Mouse (Mus musculus) layer of hippocampus, adult 9-11 months (tissue): ENCODE results near the gene Arl10.
"Not testable (repeated sequence)": the region's sequence is repeated elsewhere in the genome, so short reads cannot be mapped to it uniquely, and the experiment has no call there.

Experiments
- DNase-seq: peaks from one replicate; pipeline ENCODE4 v3.0.0; 2022

Gene Arl10

DNA sequence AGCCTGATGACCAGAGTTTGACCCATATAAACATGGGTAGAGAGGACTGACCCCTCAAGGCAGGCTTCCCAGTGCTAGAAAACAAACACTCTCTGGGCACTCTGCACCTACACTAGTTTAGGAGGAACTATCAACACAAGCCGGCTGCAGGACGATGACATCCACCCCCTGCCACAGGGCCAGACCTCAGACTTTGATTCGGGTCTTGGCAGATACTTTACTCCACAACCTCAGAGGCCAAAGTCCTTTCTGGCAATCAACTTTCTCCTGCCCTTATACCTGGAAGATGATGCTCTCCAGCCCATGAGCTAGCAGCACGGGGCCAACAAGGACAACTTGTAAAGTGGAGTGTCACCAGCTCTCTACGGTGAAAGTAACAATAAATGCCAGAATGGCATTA lies 8.0 kb downstream of the Arl10 start:
- no peak for DNase-seq

DNA sequence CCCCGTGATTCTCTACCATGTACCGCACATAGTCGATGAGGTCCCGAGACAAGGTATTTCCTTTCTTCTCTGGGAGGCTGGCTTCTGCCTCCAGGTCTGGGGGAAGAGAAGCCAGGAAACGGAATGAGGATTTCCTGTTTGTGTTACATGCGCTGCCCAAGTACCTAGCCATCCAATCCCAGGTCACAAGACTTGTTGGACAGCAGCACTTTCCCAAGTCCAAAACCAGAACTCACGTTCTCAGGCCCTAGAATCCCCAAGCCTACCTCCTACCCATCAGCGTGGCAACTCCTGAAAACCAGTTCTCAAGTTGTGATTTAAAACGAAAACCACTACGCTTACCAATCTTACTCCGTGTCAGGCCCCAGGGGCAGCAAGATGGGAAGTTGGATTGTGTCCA lies 11.0 kb downstream of the Arl10 start:
- no peak for DNase-seq

DNA sequence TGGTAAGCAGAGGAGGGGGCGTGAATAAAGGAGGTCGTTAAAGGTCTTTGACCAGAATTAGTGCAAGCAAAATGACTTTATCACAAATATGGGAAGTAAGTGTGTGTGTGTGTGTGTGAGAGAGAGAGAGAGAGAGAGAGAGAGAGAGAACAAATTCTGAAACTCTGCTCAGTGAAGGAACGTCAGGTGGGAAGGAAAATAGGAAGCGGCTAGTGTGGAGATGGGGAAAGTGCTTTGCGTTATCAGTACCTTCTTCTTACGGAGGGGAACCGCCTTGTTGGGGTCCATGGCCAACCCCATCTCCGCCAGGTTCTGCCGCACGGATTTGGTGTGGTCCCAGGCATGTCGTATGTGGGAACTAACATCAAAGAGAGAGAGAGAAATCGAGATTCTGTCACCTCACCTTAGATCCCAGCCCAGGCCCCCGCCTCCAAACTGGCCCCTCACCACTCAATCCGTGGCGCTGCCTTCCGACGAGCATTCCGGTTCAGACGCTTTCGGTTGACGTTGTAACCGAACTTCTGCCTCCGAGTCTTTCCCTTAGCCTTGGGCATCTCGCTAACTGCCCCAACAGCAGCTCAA lies 14.7 kb downstream of the Arl10 start:
- no peak for DNase-seq

DNA sequence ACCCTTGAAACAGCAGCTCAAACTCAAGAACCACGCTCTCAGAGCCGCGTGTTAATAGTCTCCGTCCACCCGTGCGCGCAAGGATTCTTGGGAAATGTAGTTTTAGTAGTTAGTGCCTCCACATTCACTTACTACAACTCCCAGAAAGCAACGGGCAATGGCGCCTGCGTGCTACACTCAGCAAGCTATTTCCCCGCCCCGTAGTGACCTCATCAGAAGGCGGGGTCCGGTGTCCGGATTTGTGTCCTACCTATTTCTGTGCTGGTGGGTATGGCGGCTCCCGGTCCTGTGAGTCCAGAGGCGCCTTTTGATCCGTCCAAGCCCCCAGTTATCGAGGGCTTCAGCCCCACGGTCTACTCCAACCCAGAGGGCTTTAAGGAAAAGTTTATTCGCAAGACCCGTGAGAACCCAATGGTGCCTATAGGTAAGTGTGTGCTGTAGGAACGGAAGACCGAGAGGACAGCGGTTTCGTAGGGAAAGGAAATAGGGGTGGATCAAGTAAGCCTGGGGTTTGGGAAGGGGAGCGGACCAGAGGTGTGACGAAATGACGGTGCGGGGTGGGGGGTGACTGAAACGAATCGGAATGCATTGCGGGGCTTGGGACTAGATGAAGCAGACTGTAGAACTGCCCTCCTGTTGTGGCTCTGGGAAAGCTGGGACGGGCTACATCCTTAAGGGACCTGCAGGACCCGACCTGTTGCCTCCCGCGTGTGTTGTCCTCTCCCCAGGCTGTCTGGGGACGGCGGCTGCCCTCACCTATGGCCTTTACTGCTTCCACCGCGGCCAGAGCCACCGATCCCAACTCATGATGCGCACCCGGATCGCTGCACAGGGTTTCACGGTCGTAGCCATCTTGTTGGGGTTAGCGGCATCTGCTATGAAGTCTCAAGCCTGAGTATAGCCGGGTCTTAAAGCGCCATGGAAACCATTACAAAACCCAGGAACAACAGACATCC lies 15.5 kb downstream of the Arl10 start, which contains the start of the genes Nop16 and Higd2a:
Nop16 (minus strand) TSS at position 95 of the 956 bp plus-strand sequence.
Higd2a (plus strand) TSS at position 212 of the 956 bp plus-strand sequence.
- peak; percentile 99 for DNase-seq

DNA sequence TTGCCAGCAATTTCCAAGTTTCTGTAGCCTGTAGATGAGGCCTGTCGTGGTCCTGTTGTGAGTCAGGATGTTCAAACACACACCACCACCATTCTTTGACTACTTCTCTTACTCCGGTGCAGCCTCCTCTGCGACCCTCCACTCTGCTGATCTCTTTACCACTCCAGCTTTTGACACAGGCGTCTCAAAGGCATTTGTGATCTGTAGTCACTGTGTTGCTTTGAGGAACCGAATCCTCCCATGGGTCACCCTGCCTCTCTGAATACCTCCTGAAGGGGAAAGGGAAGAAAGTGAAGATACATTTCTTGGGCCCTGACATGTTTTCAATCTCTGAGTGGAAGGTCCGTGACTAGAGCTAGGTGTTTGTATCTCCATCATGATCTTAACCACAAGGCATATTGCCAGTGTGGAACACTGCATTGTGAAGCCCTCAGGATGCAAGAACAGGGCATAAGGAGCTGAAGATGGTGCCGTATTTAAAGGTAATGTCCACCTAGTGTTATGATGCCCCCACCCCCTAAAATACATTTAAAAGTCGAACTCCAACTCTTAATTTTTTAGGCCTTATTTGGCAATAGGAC lies 17.1 kb downstream of the Arl10 start:
- DNase-seq: no peak

DNA sequence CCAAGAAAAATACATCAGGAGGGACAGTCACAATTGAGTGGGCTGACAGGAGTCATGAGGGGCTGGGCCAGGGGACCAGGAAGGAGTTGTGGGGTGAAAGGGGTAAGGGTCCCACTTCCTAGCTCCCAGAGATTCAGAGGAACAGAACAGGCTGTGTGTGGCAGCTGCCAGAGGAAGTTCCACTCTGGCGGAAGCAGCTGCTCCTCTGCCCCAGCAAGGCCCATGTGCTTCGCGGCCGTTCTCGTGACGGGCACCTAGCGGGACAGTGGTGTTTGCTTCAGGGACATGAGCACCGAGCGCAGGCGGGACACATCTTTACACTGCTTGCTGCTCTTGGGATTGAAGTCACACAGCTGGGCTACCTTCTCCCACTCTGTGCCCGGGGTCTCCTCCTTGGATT lies 18.8 kb downstream of the Arl10 start:
- DNase-seq: no peak

DNA sequence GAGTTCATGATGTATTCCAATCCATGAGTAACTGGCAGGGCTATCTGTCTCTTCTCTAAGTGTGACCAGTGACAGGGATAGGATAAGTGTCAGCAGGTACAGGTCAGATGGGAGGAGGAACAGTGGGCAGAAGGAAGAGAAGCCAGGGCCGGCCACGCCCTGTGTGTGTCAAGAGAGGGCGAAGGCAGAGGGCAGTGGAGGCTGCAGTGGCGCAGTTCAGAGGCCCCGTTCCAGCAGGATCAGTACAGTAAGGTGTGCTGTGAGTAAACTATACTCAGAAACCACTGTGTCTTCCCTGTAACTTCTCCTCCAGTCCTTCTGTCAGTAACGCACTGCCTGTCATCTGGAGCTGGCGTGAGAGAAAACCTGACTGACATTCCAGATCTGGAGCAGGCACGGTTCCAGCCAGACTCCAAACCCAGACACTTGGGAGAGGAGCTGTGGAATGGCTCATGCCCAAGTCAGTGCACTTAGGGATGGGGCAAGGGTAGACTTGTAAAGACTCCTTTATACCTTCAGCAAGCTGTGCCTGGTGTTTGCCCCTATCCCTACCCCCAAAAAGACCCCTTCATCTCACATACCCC lies 21.4 kb downstream of the Arl10 start:
- no peak for DNase-seq

DNA sequence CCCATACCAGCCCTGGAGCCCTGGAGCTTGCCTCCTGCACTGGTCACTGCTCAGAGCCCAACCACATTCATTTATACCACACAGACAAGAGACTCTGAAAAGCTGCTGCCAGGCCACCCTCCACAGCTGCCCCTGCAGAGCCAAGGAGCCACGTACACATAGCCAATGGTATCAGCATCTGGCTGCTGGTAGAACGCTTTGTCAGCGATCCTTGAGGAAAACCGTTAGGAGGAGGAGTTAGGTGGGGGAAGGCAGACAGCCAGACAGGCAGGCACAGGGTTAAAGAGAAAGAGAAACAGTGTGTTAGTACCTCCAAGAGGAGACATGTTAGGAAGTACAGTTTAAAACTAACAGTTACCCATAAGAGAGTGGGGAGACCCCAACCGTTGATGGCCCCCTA lies 22.1 kb downstream of the Arl10 start:
- DNase-seq: no peak

DNA sequence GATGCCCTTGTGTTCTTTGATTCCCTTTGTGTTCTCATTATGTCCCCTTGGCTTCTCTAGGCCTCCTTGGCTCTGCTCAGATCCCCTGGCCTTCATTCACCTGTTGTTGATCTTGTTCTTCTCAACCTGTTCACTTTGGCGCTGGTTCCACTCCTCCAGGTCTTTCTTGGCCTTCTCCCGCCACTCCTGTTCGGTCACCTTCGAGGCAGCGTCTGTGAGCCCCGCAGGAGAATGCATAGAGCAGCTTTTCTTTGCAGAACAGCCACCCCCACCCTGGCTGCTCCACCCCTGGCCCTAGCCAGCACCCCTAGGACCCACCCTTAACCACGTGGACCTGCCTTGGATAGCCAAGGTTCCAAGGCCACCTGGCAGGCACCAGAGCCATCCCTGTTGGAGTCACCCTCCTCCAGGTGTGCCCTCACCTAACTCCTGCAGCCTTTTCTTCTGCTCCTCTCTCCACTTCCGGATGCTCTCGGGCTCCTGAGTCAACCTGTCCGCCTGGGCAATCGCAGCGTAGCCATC lies 23.9 kb downstream of the Arl10 start:
- DNase-seq: no peak

DNA sequence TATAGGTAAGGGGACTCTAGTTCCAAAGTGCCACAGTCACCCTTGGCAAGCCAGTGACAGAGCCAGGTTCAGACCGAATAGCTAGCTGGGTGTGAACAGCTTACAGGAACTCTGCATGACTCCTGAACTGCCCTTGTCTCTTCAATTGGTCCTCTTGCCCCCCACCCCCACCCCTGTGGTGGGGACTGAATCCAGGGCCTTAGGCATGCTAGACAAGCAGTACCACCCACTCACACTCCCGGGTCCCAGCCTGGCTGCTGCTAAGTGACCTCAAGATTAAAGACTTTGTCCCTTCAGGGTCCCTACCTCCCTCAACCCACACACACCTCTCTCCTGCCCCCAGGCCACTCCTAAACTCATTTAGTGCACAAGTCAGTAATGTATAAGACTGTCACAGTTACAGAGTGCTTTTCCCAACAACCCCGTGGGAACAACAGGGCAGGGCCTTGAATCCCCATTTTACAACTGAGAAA lies 27.9 kb downstream of the Arl10 start:
- DNase-seq: no peak

DNA sequence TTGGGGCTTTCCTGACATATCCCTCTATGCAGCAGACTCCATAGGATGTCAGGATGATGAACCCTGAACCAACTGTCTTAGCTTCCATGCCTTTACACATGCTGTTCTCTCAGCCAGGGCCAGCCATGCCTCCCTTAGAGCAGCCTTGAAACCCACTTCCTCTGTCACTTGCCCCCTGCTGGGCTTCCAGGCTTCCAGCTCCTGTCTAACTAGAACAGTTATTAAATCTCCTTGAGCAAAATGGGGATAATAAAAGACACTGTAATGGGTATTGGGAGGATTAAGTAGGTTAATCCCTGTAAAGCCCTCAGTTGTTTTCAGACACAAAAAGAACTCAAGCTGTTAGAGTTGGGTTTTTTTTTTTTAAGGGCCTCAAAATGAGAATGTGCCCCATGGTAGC lies 28.7 kb downstream of the Arl10 start:
- no peak for DNase-seq

DNA sequence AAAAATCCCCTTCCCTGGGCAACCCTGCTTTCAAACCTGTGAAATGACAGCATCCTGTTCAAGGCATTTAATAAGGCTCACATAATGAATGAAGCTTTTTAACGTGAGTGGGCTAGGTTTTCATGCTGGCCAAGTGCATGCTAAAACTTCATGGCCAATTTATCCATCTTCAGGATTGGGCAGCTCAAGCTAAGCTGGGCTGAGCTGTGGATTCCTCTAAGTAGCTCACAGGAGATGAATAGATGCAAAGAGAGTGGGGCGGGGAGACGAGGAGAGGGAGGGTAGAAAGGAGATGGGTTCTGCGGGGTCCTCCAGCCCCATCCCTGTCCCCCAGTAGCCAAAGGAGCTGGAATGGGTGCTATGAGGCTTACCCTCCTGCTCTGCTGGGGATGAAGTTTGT lies 29.4 kb downstream of the Arl10 start:
- DNase-seq: no peak

DNA sequence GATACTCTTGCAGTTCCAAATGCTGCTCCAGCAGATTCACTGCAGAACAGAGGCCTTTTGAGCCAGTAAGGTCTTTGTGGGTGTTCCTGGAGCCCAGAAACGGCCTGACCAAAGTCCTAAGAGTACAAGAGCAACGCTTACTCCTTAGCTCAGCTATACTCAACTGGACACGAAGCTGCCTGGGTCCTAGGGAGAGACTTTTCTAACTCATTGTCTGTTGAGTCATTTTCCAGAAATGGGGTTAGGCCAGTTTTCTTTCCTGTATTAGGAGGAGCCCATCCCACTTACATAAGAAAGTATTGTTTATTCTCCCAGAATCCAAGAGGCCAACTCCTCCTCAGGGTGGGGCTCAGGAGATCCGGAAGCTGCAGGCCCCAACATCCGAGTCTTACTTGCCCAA lies 30.6 kb downstream of the Arl10 start:
- no peak for DNase-seq

DNA sequence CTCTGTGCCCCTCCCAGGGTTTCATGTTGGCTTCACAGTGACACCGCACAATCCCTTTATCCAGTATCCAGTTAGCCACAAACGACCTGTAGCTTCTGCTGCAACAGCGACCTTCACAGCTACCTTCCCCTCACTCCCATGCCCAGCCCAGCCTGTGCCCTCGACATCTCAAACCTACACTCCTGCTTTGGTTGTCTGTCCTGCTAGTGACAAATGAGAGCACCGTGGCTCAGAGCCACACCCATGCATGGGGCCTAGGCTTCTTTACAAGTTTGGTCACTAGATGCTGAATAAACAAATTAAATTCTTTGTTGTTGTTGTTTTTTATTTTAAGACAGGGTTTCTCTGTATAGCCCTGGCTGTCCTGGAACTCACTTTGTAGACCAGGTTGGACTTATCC lies 32.4 kb downstream of the Arl10 start:
- no peak for DNase-seq

DNA sequence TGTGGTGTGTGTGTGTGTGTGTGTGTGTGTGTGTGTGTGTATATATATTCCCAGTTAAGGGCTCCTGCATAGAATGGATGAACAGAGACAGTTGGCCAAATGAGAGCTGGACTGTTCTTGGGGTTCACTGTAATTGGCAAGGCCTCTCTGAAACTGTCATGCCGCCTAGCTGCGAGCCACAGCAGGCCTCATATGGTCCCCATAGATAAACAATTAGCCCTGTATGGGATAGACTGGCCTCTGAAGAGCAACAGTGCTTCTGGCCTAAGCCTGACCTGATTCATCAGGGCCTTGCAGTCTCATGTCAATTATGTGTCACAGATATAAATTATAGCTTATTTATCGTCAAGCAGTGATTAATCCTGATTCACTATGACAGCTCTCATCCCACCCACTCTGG lies 33.2 kb downstream of the Arl10 start:
- no peak for DNase-seq

DNA sequence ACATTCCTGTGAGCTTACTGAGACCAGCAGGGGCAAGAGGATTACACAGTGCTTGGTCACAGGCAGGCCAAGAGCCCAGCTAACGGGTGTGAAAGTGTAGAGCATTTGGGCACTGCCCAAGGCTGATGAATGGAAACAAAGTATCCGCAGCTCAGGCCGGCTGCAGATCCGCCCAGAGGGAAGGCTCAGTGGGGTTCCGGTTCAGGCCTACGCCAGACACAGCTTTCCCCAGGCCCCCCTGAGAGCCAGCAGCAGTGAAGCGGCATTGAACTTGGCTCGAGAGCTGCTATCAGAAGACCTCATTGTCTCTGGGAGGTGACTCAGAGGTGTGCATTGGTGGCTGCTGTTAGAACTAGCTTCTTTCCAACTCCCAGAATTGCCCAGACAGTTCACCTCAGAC lies 33.9 kb downstream of the Arl10 start:
- DNase-seq: peak; percentile 56

DNA sequence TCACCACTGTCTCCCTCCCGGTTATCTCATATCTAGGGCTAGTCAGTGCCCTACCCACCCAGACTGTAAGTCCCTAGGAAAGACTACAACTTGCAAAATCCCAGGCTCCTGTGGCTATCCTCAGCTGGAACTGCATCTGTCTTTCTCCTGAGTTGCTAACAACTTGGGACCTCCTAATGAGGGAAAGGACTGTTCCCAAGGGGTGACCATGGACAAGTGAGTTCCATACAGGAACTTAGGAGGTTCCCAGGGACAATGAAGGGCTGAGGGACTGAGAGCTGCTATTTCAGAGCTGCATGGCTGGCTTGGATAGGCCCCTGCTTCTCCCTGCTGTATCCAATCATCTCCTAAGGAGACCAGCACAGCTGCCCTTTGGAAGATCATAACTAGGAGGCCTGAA lies 34.5 kb downstream of the Arl10 start:
- DNase-seq: no peak

DNA sequence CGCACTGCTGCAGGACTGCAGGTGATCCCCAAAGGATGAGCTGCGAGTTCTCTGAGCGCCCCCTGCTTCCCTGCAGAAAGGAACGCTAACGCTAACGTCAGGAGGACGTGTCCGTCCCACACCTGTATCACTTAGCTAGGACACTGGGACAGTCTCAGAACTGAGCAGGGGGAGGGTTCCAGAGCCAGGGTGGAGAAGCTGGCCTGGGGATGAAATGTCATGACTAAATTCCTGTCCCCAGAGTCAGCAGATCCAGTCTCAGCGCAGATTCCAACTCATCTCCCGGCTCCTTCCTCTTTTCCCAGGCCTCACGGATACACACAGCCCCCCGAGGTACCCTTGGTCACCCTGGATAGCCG lies 35.8 kb downstream of the Arl10 start:
- no peak for DNase-seq

DNA sequence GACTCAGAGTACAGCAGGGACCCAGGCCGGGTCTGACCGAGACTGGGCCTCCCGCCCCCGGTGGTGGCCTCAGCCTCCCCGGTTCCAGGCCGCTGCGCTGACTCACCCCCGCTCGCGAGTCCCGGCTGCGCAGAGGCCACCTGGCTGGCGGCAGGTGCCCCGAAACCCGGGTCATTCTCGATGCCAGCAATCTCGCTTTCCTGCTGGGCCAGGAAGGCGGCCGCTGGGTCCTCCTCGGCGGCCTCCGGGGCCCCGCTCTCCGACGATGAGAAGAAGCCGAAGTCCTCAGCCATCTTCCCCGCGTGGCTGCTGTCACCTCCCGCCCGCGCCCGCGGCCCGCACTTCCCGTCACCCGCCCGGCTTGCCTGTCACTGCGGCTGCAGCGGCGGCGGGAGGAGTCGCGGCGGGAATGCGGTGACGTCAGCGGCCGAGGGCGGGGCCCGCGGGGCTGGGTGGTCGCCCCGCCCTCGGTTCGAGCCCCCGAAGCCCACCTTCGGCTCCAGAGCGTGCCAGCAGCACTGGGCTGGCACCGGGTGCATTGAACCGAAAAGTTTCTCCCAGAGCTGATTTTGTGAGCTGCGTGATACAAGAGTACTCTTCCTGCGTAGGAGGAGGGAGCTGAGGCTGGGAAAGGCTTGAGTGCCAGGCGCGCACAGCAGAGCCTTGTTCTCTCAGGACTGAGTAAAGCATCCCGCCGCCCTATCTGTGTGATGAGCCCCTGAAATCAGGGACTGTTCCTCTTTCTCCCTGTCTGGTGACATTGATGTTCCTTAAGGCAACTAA lies 36.3 kb downstream of the Arl10 start, which contains the start of gene Cltb:
Cltb (minus strand) TSS at position 373 of the 783 bp plus-strand sequence.
- peak; percentile 88 for DNase-seq

DNA sequence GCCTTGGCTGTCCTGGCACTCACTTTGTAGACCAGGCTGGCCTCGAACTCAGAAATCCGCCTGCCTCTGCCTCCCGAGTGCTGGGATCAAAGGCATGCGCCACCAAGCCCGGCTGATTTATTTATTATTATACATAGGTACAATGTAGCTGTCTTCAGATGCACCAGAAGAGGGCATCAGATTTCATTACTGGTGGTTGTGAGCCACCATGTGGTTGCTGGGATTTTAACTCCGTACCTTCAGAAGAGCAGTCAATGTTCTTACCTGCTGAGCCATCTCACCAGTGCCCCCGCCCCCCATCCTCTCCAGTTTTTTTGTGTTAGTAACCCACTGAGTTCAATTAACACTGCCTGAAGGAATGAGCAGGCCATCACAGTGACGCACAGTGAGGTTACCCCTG lies 38.3 kb downstream of the Arl10 start:
- not testable (repeated sequence) for DNase-seq

DNA sequence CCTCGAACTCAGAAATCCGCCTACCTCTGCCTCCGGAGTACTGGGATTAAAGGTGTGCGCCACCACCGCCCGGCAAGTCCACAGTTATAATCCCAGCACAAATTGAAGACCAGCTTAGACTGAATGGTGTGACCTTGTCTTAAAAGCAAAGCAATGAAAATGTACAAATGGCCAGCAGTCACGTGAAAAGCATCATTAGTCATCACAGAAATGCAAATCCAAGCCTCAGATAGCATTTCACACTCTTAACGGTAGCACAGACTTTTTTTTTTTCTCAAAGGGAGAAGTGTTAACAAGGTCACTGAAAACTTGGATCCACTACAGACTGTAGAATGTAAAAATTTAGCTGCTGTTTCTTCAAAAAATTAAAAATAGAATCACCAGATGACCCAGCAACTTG lies 41.5 kb downstream of the Arl10 start:
- no peak for DNase-seq

DNA sequence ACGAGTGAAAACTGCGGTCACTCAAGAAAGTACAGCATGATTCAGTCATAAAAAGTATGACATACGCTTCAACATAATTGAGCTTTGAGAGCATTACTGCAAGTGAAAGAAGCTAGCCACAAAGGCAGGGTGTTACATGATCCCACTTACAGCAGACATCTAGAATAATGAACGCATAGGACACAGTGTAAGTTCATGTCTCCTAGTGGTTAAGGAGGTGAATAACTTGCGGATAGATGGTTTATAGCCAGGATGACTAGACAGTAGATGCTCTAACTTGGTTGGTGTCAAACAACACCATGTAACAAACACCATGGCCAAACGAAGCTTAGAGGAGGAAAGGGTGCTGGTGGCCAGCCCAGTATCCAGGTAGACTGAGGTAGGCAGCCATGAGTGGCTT lies 42.2 kb downstream of the Arl10 start:
- DNase-seq: no peak
